Mouse (Mus musculus) heart, postnatal 0 days (tissue): ENCODE measurements at regions not wholly inside any gene's neighbourhood (a gene's known extent, or its start where the extent isn't known, plus 50 kb on each side); places are given as distances from the start of the nearest gene placed in this dataset.

Experiments used
- CTCF ChIP-seq: IDR thresholded peaks from 2 replicates; pipeline ENCODE4 v1.5.1; 2016; ENCODE audit warnings: antibody characterized with exemption, control low read depth, low read depth
- EP300 ChIP-seq: IDR thresholded peaks from 2 replicates; pipeline ENCODE4 v1.6.1; 2016; ENCODE audit warnings: antibody characterized with exemption, low read depth

DNA sequence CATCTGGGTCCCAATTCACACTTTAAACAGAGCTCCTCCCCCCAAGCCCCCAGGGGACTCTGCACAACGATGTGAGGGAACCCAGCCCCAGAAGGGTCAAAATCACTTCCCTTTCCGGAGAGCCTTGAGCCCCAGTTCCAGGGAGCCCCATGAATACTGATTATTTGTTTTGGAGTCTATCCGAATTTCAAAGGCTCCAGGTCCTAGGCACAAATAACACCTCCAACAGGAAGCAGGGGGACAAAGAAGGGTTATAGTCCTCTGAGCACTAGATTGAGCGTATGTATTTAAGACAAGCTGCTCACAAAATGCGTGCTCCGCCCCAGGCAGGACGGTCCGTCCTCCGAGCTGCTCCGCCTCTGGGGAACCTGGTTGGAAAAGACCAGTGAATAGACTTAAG lies 511.4 kb downstream of the Zfp704 start:
- no peak for TF ChIP-seq CTCF
- TF ChIP-seq EP300 = no peak
